Mouse (Mus musculus): ENCODE measurements at regions not wholly inside any gene's neighbourhood (a gene's known extent, or its start where the extent isn't known, plus 50 kb on each side); places are given as distances from the start of the nearest gene placed in this dataset.

DNA sequence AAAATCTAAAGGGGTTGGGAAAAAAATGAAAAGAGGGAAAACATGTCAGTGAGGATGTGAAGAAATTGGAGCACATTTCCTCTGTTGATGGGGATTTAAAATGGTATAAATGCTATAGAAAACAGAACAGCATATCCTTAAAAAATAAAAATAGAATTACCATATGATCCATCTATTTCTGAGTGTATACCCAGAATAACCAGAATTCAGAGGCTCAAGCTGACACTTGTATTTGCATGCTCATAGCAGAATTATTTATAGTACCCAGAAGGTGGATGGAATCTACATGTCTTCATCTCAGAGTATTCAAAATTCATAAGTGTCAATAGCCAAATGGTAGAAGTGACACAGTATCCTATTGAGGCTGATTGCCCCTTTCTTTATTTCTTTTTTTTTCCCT is 99.9 kb upstream of the Kcna3 start:
- TF ChIP-seq CTCF (IDR thresholded peaks at IDR 0.05; ENCODE audit: extremely low read depth, insufficient read depth, low read length) (no peak), POLR2A (IDR thresholded peaks at IDR 0.05; ENCODE audit: extremely low read depth, insufficient read depth, low read length) (no peak)

Data from cortical plate, adult 2 months (tissue).